Mouse (Mus musculus): ENCODE results near the gene Atp9a. TPM values are rescaled to one million over a fixed set of nuclear protein-coding genes. Genes with fewer than 3 reads are reported as not detected.

The Atp9a gene
- polyA plus RNA-seq, 1 experiment from 2014 or later = 18.6 TPM

Small RNA genes within 50 kb of the gene (microRNA-seq; reads per million reads assigned to microRNA genes)
- not detected for gene Mir7004 (ENCODE audit: insufficient number of aligned reads)

Other genes starting within 250 kb of the Atp9a start
- 0.55 and 0.89 TPM in 2 replicates for gene Nfatc2, start 140.8 kb downstream of the Atp9a start, polyA plus RNA-seq (2014; fragmentation: Nextera tagmentation; extraction: Ambion mirVana)
- 10.4 and 10.9 TPM in 2 replicates for gene Sall4, start 25.5 kb upstream of the Atp9a start, polyA plus RNA-seq (2014; fragmentation: Nextera tagmentation; extraction: Ambion mirVana)
- 37.8 and 39.4 TPM in 2 replicates for gene Zfp64, start 213.2 kb upstream of the Atp9a start, polyA plus RNA-seq (2014; fragmentation: Nextera tagmentation; extraction: Ambion mirVana)

Data from forebrain, embryonic 11.5 days (tissue).